ENCODE assay signal across 28 mouse cellular contexts in genomic region chr8:70073682-70074081, GRCm38 (mm10). TPM values are rescaled to one million over a fixed set of nuclear protein-coding genes. Genes with fewer than 3 reads are reported as not detected.
DNase-seq lines count a peak whose midpoint lies in the region; ATAC-seq and TF ChIP-seq lines count a peak whose summit lies in the region.
"Had no signal": no experiment of that assay in that cellular context is flagged by ENCODE, and none has a peak within 500 bp of the region (broad histone marks: within the 10 kb centered on the region; RNA-seq: fewer than 3 reads in every experiment).

No protein-coding gene starts in this region.

- no peak for DNase-seq in liver, embryonic 13.5 days
- DNase-seq in liver (no peak), MEL-GATA-1-ER (ENCODE audit: extremely low read depth, low read depth) (peak; percentile 54)
- DNase-seq in ovary, adult 18-20 months (ENCODE audit: low spot score), result no peak
- DNase-seq in spleen, adult 12 weeks (ENCODE audit: low spot score), result no peak
- DNase-seq: adrenal gland, adult 8-10 months; adrenal gland, postnatal 25 days; B cell, adult 2 months; cerebellum, adult 11-12 months; cerebellum, adult 9-10 months; cerebellum, postnatal 14 days; forebrain, postnatal 0 days; gastrocnemius, postnatal 25 days; heart, adult 18-20 months; heart, postnatal 14 days; heart, postnatal 4 days had no signal

- H3K27me3 ChIP-seq in liver, embryonic 13.5 days, result no peaks in the 10 kb centered on the region; the same call in 1 of the 2 replicates
- H3K27me3 ChIP-seq in intestine, postnatal 0 days (replicated peaks; ENCODE audit: control insufficient read depth, insufficient read depth, low read length), result no peaks in the 10 kb centered on the region
- H3K27me3 ChIP-seq in forebrain, embryonic 16.5 days (replicated peaks; ENCODE audit: control insufficient read depth, insufficient read depth, low read length), result no peaks in the 10 kb centered on the region
- H3K27me3 ChIP-seq: CH12.LX; forebrain, embryonic 13.5 days; heart, embryonic 13.5 days had no signal

- H3K4me2 ChIP-seq in liver, embryonic 13.5 days, result 0 out of 2 replicates have a peak overlapping the region, but pooled peaks have one; percentile 68
- peak overlapping the region; percentile 71 for H3K4me2 ChIP-seq in intestine, postnatal 0 days (replicated peaks; ENCODE audit: low read depth)
- H3K4me2 ChIP-seq in forebrain, embryonic 16.5 days (ENCODE audit: low read length), result no peak overlapping the region

- no peaks in the 10 kb centered on the region for H3K9me3 ChIP-seq in liver, embryonic 13.5 days (replicated peaks)
- no peaks in the 10 kb centered on the region for H3K9me3 ChIP-seq in intestine, postnatal 0 days (ENCODE audit: control insufficient read depth)
- no peaks in the 10 kb centered on the region for H3K9me3 ChIP-seq in forebrain, embryonic 16.5 days (ENCODE audit: control insufficient read depth, low read length)
- H3K9me3 ChIP-seq: forebrain, embryonic 10.5 days; forebrain, embryonic 13.5 days; G1E; heart, embryonic 10.5 days; heart, embryonic 13.5 days had no signal

- H3K4me3 ChIP-seq in liver, embryonic 13.5 days (replicated peaks), result no peak overlapping the region
- peak overlapping the region; percentile 38 for H3K4me3 ChIP-seq in intestine, postnatal 0 days (ENCODE audit: low read depth, low read length)
- H3K4me3 ChIP-seq in forebrain, embryonic 16.5 days (replicated peaks; ENCODE audit: low read length), result no peak overlapping the region
- H3K4me3 ChIP-seq: forebrain, embryonic 13.5 days had no signal

- peaks cover 20% of the 10 kb centered on the region for H3K4me1 ChIP-seq in liver, embryonic 13.5 days (replicated peaks)
- H3K4me1 ChIP-seq in intestine, postnatal 0 days (replicated peaks; ENCODE audit: control insufficient read depth, insufficient read depth, low read length), result no peaks in the 10 kb centered on the region
- H3K4me1 ChIP-seq in forebrain, embryonic 16.5 days (replicated peaks; ENCODE audit: control insufficient read depth, insufficient read depth, low read length), result no peaks in the 10 kb centered on the region
- H3K4me1 ChIP-seq: forebrain, embryonic 13.5 days had no signal

- no peak overlapping the region for H3K27ac ChIP-seq in liver, embryonic 13.5 days
- H3K27ac ChIP-seq in intestine, postnatal 0 days (ENCODE audit: low read depth, low read length), result peak overlapping the region; percentile 93
- H3K27ac ChIP-seq in forebrain, embryonic 16.5 days (ENCODE audit: low read length), result no peak overlapping the region
- H3K27ac ChIP-seq: forebrain, embryonic 10.5 days; forebrain, embryonic 13.5 days; heart, embryonic 10.5 days; heart, embryonic 13.5 days; hindbrain, embryonic 14.5 days had no signal

- H3K9ac ChIP-seq in liver, embryonic 13.5 days, result no peak overlapping the region
- H3K9ac ChIP-seq in intestine, postnatal 0 days (ENCODE audit: low read depth, low read length), result no peak overlapping the region
- H3K9ac ChIP-seq in forebrain, embryonic 16.5 days (replicated peaks; ENCODE audit: low read depth, low read length), result no peak overlapping the region
- H3K9ac ChIP-seq: forebrain, embryonic 13.5 days; forebrain, postnatal 0 days; hindbrain, embryonic 14.5 days had no signal

- WGBS in liver, embryonic 13.5 days (ENCODE audit: insufficient replicate concordance), result 11% methylated on average over 1 of the region's 1 CpGs
- 49% methylated on average over 1 of the region's 1 CpGs for WGBS in intestine, postnatal 0 days
- 90% methylated on average over 1 of the region's 1 CpGs for WGBS in forebrain, embryonic 16.5 days

- no peak for TF ChIP-seq CTCF in intestine, postnatal 0 days (IDR thresholded peaks at IDR 0.05; ENCODE audit: low read depth)

- peaks cover 32% of the 10 kb centered on the region for H3K36me3 ChIP-seq in liver, embryonic 13.5 days
- H3K36me3 ChIP-seq in intestine, postnatal 0 days (ENCODE audit: control insufficient read depth, insufficient read depth), result peaks cover 49% of the 10 kb centered on the region
- peaks cover 18% of the 10 kb centered on the region for H3K36me3 ChIP-seq in forebrain, embryonic 16.5 days (ENCODE audit: control insufficient read depth, insufficient read depth)

- no peak for ATAC-seq in liver, embryonic 13.5 days (ENCODE audit: low read depth)
- peak; percentile 46 for ATAC-seq in intestine, postnatal 0 days
- no peak for ATAC-seq in forebrain, embryonic 16.5 days
- ATAC-seq: activated CD4-positive, CD25-positive, alpha-beta regulatory T cell, adult 4 months; forebrain, embryonic 13.5 days; forebrain, postnatal 0 days had no signal

RNA-seq across cellular contexts. Expression of gene Tm6sf2, which starts 1.0 kb away (rescaled TPM):
- 0.98 and 1.1 TPM in 2 replicates for polyA plus RNA-seq in liver, embryonic 13.5 days (2015; fragmentation: Nextera tagmentation; extraction: Ambion mirVana)
- 305 and 315 TPM in 2 replicates for polyA plus RNA-seq in intestine, postnatal 0 days (2015; fragmentation: Nextera tagmentation; extraction: Ambion mirVana)
- polyA plus RNA-seq in forebrain, embryonic 16.5 days (2015; fragmentation: Nextera tagmentation; extraction: Ambion mirVana), result 1.0 and 1.2 TPM in 2 replicates

RNA-seq across cellular contexts. Expression of gene Hapln4, which starts 9.6 kb away (rescaled TPM):
- polyA plus RNA-seq in liver, embryonic 13.5 days (2015; fragmentation: Nextera tagmentation; extraction: Ambion mirVana), result 0.05 and 0.51 TPM in 2 replicates
- polyA plus RNA-seq in intestine, postnatal 0 days (2015; fragmentation: Nextera tagmentation; extraction: Ambion mirVana), result not detected in 2 replicates
- 0.25 and 0.63 TPM in 2 replicates for polyA plus RNA-seq in forebrain, embryonic 16.5 days (2015; fragmentation: Nextera tagmentation; extraction: Ambion mirVana)
- polyA plus RNA-seq: activated CD4-positive, CD25-positive, alpha-beta regulatory T cell, adult 4 months; G1E; heart, embryonic 16.5 days; hindbrain, embryonic 11.5 days had no signal

RNA-seq across cellular contexts. Expression of gene Sugp1, which starts 31.1 kb away (rescaled TPM):
- polyA plus RNA-seq in liver, embryonic 13.5 days (2015; fragmentation: Nextera tagmentation; extraction: Ambion mirVana), result 20.2 and 21.7 TPM in 2 replicates
- polyA plus RNA-seq in intestine, postnatal 0 days (2015; fragmentation: Nextera tagmentation; extraction: Ambion mirVana), result 17.7 and 18.4 TPM in 2 replicates
- polyA plus RNA-seq in forebrain, embryonic 16.5 days (2015; fragmentation: Nextera tagmentation; extraction: Ambion mirVana), result 59.2 and 67.5 TPM in 2 replicates

RNA-seq across cellular contexts. Expression of gene Mau2, which starts 31.1 kb away (rescaled TPM):
- 22.7 and 26.6 TPM in 2 replicates for polyA plus RNA-seq in liver, embryonic 13.5 days (2015; fragmentation: Nextera tagmentation; extraction: Ambion mirVana)
- polyA plus RNA-seq in intestine, postnatal 0 days (2015; fragmentation: Nextera tagmentation; extraction: Ambion mirVana), result 23.6 and 26.3 TPM in 2 replicates
- 85.6 and 93.5 TPM in 2 replicates for polyA plus RNA-seq in forebrain, embryonic 16.5 days (2015; fragmentation: Nextera tagmentation; extraction: Ambion mirVana)

RNA-seq across cellular contexts. Expression of gene Ncan, which starts 47.0 kb away (rescaled TPM):
- polyA plus RNA-seq in liver, embryonic 13.5 days (2015; fragmentation: Nextera tagmentation; extraction: Ambion mirVana), result 0.07 and 0.13 TPM in 2 replicates
- polyA plus RNA-seq in intestine, postnatal 0 days (2015; fragmentation: Nextera tagmentation; extraction: Ambion mirVana), result 0.31 and 0.39 TPM in 2 replicates
- 145 and 166 TPM in 2 replicates for polyA plus RNA-seq in forebrain, embryonic 16.5 days (2015; fragmentation: Nextera tagmentation; extraction: Ambion mirVana)
- polyA plus RNA-seq: activated CD4-positive, CD25-positive, alpha-beta regulatory T cell, adult 4 months; G1E had no signal

Comparison
In these comparisons a context has a peak if more than half of its experiments do, and no peak if none do; other contexts are left out.
1. RNA of gene Tm6sf2, which starts 1.0 kb away (polyA plus RNA-seq): 305 to 315 TPM in intestine, postnatal 0 days; 1.0 to 1.2 TPM in forebrain, embryonic 16.5 days and 0.98 to 1.1 TPM in liver, embryonic 13.5 days; every median in the first group is over 100 times any median in the second.